Mouse (Mus musculus): ENCODE results near the gene Kctd2.
"Not testable (repeated sequence)": the region's sequence is repeated elsewhere in the genome, so short reads cannot be mapped to it uniquely, and the experiment has no call there.

Kctd2 gene

DNA sequence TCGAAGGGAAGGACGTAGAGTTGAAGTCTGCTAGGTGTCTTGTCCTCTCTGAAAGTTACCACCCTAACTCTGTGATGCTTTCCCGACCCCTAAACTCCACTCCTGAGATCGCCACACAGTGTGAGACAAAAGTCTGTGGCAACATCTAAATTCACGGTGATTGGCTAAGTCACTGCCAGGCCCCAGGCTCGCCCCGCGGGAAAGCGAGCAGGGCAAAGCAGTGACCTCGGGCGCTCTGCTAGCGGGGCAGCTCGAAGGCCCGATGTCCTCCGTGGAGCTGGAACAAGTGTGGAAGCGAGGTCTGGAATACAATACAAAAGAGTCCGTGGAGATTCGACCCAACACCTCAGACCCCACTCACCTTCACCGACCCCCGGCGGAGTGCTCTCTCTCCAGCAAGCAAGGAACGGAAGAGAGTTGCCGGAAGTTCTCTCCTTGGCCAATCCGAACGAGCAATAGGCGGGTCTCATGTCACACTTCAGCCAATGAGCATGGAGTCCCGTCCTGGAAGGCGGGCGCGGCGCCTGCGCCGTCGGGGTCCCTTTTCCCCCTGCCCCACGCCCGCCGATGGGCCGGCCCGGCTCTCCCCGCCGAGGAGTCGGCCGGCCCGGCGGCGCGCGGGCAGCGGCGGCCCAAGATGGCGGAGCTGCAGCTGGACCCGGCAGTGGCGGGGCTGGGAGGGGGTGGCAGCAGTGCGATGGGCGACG, at the start of gene Kctd2, which contains the start of gene Atp5h:
Gene Kctd2 (plus strand): TSS at position 598 of the 707 bp plus-strand sequence.
Gene Atp5h (minus strand): TSS at position 432 of the 707 bp plus-strand sequence.
- DNase-seq (ENCODE audit: low read depth, low spot score) = peak; percentile 91

DNA sequence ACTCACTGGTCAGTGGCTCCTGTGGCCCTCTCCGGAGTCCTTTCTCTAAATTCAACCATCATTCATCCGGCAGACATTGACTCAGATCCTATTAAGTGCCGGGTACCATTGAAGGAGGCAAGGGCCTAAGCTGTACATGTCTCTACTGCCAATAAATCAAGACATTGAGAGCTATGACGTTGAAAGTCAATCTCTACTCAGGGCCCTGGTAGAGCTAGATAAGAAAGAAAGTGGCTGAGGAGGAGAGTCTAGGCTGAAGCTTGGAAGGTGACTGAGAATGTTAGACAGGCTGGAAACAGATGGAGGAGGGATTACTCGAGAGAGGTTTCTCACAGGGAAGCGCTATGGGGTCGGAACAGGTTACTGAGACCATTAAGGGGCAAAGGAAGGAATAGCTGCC, 49.6 kb upstream of the Kctd2 start:
- DNase-seq (ENCODE audit: low read depth, low spot score) = no peak

DNA sequence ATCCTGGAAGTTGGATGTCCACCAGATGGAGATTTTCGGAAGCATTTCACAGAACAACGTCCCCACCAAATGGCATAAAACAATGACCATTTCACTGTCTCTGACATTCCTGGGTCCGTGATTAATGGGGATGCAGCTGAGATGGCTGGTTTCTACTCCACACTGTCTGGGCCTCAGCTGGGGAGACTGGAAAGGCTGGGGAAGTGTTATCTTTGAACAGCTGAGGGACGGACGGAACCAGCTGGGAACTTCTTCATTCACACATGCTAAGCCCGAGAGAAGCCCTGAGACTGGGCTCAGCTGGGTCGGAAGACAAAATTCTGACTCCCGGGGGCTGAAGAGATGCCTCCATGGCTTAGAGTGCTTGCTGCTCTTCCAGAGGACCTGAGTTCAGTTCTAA, 48.6 kb upstream of the Kctd2 start:
- no peak for DNase-seq (ENCODE audit: low read depth, low spot score)

DNA sequence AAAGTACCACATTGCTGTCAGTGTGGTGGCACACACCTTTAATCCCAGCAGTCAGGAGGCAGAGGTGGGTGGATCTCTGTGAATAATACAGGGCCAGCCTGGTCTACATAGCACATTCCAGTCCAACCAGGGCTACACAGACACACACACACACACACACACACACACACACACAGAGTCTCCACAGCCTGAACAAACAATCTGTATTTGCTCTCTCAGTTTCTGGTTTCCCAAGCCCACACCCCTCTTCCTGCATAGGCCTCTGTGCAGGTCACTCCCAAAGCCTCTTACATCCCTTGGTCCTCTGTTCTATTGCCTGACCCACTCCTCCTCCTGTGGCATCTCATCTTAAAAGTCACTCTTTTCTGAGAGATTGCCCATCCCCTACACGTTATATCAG, 47.9 kb upstream of the Kctd2 start:
- no peak for DNase-seq (ENCODE audit: low read depth, low spot score)

DNA sequence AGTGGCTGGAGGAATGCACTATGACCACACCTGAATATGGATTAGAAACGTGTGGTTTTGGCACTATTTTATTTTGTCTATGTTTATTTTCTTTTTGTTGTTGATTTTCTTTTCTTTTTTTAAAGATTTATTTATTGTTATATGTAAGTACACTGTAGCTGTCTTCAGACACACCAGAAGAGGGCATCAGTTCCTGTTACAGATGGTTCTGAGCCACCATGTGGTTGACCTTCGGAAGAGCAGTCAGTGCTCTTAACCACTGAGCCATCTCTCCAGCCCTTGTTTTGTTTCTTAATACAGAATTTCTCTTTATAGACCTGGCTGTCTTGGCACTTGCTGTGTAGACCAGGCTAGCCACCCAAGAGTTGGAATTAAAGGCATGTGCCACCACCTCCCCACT, 47.2 kb upstream of the Kctd2 start:
- DNase-seq (ENCODE audit: low read depth, low spot score) = no peak

DNA sequence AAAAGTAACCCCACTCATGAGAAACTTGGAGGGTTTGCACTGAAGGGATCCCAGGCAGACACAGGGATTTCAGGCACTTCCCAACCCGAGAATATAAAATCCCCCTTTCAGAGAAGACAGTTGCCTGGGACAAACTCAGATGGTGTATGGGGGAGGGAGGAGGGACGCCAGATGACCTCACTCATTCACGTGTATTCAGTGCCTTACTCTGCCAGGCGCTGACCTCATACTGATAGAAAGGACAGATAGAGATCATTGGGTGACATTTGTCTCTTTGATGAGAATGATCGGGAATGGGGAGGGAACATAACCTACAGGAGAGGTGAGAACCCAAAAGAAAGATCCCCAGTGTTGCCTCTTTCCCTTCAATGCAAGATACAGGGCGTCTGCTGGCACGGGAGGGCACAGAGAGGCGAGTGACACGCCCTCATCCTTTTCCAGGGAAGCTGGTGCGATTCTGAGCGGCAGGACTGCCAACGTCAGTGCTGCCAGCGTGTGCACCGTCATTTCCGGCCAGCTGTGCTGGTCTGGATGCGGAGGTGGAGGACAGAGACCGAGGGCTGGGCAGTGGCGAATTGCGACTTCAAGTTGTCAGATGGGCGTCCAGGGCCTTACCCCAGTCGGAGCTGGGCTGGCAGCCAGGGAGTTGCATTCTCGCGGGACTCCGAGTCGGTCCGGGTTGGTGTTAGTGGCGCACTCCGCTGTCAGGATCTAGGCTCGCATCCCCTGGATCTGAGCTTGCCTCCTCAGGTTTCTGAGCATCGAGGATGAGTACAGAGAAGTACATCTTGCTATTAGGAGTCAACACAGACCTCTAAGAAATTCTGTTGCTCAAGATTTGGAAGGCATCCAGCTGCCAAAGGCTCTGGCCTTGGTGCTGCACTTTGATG, 45.9 kb upstream of the Kctd2 start:
- no peak for DNase-seq (ENCODE audit: low read depth, low spot score)

DNA sequence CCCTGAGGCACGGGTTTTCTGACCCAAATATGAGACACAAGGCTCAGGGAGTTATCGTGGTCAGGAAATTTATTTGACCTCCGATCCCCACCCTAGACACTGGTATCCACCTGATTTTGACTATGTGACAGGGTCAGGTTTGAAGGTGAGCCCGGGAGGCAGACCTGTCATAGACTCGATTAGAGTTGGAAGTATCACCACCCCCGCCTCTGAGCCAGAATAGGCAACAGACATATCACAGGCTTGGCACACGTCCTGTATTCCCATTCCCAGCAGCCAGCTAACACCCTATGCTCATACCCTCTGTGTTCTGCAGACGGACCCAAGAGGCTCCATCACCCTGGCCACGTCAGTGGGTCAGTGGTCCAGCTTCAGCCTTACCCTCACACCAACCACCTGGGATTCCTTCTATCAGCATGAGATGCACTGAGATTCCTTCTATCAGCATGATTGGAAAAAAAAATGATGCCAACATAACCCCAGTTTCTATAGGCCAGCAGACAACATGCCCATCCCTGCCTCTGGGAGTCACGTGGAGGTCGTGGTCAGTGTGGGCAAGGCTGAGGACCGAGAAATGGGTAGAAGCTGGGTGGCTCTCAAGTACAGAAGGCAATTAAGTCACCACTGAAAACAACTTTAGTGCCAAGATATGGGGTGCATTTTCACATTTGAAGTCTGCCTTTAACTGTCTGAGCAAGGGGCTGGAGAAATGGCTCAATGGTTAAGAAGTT, 45.1 kb upstream of the Kctd2 start:
- no peak for DNase-seq (ENCODE audit: low read depth, low spot score)

DNA sequence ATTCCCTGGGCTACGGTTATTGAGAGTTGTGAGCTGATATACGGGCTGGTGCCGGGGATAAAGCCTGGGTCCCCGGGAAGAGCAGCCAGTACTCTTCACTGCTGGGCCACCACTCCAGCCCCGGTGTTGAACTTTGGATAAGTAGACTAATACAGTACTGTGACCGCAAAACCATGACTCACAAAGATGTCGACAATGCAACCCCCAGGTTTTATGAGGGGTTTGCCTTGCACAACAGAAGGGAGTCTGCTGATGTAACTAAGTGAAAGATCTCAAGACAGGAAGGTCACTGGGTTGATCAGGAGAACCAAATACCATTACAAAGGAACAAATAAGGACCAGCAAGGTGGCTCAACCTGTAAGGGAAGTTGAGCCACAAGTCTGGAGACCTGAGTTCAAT, 43.2 kb upstream of the Kctd2 start:
- DNase-seq (ENCODE audit: low read depth, low spot score) = no peak

DNA sequence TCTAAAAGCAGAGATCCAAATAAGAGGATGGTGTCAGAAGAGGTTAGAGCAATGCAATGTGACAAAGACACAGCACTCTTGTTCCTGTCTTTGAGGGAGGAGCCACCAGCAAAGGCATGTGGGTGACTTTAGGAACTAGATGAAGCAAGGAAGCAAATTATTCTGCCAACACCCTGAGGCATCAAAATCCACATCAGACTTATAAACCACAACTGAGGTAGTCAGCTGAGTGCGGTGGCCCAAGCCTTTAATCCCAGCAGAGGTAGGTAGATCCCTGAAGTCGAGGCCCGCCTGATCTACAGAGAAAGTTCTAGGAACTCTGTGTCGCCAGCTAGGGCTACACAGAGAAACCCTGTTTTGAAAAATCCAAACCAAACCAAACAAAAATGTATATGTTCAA, 42.7 kb upstream of the Kctd2 start:
- DNase-seq (ENCODE audit: low read depth, low spot score) = no peak

DNA sequence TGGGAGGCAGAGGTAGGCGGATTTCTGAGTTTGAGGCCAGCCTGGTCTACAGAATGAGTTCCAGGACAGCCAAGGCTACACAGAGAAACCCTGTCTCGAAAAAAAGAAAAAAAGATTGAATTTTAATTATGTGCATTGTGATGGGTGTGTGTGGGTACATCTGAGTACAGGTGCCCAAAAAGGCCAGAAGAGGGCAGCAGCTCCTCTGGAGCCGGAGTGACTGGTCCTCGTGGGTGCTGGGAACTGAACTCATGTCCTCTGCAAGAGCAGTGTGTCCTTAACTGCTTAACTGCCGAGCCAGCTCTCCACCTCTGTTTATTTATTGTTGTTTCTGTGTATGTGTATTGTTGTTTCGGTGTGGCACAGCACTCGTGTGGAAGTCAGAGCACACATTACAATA, 42.1 kb upstream of the Kctd2 start:
- DNase-seq (ENCODE audit: low read depth, low spot score) = no peak

DNA sequence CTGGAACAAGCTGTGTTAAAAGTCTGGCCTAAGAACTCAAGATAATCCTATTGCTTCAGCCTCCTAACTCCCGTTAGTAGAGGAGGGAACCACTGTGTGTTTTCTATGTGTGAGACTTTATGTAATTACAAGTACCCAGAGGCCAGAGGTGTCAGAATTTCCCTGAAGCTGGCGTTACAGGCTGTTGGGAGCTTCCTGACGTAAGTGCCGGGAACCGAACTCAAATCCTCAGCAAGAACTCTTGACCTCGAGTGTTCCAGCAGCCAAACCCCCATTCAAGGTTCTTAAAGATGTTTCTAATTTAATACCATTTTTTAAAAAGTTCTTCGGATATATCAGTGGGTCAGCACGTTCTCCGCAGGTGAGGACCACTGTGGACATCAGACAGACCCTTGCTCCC, 38.7 kb upstream of the Kctd2 start:
- no peak for DNase-seq (ENCODE audit: low read depth, low spot score)

DNA sequence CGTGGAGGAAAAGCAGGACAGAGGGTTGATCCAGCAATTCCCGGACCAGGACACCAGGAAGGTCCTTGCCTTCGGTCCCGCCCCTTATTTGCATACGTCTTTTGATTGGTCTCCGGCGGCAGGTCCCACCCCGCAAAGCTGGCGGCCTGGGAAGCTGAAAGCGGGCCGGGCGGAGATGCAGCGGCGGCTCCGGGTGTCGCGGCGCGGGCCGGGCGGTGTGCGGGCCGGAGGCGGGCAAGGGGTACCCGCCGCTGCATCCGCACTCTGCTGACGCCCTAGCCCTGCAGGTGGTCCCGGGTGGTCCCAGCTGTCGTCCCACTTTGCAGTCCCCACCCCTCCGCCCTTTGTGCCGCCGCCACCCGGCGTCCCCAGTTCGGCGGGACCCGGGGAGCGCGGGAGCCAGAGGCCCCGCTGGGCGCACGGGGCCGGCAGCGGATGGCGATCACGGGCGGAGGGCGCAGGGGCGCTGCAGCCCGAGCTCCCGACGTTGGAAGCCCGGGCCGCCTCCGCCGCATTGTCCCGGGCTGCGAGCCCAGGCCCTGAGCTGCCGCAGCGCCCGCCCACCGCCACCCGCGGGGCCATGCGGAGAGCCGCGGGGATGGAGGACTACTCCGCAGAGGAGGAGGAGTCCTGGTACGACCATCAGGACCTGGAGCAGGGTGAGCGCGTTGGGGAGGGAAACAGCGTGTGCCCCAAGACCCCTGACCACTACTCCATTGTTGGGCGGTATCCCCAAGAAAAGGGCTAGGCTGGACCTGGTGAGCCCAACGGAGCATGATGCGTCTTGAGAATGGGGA, 38.0 kb upstream of the Kctd2 start, which contains the start of gene Cdr2l:
Gene Cdr2l (plus strand): TSS at position 174 of the 797 bp plus-strand sequence.
- DNase-seq (ENCODE audit: low read depth, low spot score) = no peak

DNA sequence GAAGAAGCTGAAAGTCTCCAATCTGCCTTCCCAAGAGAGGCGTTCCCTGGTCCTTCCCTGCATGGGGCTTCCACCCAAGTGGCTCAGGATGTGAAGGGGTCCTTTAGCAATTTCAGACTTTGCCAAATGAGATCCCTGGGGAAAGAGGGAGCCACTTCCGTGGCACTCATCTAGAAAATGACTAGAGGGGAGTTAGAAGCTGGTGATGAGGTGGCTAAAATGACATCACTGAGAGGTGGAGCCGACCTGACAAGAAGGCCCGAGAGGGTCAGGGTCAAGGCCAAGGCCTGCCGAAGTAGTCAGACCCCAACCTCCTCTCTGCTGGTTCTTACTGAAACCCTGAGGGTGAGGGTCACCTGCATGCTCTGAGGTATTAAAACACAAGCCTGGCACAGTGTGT, 37.0 kb upstream of the Kctd2 start:
- DNase-seq (ENCODE audit: low read depth, low spot score) = no peak

DNA sequence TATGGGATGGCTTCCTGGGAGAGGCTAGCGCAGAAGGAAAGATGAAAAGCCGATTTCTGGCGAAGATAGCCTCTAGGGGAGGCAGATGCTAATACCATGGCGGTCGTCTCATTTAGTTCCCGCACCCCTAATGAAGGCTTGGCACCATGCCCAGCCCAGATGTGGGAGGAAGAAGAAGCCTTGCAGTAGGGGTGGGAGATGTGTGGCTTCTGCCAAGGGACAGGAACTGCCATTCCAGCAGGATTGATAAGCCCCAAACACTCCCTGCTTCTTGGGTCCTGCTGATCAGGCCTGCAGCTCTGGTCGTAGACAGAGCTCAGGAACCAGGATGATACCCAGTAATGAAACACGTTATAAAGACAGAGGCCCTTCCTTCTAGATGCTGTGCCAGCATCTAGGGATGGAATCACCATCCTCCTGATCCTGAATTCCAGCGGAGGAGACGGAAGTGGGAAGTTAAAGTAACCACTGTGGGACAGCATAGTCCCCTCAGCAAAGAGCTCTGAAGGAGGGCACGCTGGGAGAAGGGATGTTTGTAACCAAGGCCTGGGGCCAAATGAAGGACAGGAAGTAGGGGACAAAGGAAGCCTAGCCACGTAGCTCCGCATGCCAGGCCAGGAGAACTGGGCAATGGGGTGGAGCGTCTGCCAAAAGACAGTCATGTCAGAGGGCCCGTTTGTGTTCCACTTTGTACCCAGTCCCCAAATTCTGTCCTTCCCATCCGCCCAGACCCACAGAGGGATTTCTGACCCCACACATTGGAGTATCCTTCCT, 36.0 kb upstream of the Kctd2 start:
- DNase-seq (ENCODE audit: low read depth, low spot score) = no peak

DNA sequence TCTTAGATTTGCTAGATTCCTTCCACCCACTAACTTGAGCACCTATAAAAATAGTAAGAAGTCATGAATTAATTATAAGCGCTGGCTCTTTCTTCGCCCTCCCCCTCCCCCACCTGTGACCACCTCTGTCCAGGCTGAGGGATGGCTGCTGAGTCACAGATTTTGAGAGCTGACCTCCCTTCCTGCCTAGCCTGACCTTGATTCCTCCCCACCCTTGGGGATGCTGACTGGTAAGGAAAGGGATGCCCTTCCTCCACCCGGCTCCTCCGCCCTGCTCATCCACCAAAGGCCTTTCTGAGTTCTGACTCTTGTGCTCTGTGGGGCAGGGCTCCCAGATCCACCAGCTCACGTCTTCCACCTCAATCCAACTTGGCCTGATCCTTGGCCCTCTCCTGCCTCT, 35.3 kb upstream of the Kctd2 start:
- no peak for DNase-seq (ENCODE audit: low read depth, low spot score)

DNA sequence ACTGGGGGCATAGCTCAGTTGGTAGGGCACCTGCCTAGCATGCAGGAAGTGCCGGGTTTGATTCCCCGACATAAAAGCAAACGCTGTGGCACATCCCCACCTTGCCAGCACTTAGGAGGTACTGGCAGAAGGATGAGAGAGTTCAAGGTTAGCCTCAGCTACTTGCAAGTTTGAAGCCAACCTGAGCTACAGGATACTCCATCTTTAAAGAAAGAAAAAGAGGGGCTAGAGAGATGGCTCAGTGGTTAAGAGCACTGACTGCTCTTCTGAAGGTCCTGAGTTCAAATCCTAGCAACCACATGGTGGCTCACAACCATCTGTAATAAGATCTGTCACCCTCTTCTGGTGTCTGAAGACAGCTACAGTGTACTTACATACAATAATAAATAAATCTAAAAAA, 33.1 kb upstream of the Kctd2 start:
- not testable (repeated sequence) for DNase-seq (ENCODE audit: low read depth, low spot score)

DNA sequence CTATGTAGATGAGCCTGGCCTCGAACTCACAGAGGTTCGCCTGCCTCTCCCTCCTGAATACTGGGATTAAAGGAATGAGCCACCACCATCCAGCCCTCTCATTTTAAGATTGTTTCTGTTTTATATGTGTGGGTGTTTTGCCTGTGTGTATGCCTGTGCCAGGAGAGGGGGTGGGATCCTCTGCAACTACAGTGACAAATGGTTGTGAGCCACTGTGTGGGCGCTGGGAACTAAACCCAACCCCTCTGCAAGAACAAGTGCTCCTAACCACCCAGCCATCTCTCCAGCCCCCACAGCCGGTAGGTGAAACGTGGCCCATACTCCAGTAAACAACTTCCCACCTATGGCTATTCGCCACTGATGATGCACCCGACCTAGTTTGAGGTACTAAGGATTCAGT, 28.6 kb upstream of the Kctd2 start:
- DNase-seq (ENCODE audit: low read depth, low spot score) = no peak

DNA sequence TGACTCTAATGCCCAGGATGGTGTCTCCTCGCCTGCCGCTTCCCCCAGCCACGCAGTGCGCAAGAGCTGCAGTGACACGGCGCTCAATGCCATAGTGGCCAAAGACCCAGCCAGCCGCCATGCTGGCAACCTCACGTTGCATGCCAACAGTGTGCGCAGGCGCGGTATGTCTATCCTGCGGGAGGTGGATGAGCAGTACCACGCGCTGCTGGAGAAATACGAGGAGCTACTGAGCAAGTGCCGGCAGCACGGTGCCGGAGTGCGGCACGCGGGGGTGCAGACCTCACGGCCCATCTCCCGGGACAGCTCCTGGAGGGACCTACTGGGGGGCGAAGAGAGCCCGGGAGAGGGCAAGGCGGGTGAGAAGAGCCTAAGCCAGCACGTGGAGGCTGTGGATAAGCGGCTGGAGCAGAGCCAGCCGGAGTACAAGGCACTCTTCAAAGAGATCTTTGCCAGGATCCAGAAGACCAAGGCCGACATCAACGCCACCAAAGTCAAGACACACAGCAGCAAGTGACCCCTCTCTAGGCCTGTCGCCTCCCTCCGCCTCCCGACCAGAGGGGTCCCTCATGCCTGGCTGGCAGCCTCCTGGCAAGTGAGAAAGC, 26.1 kb upstream of the Kctd2 start:
- DNase-seq (ENCODE audit: low read depth, low spot score) = no peak

DNA sequence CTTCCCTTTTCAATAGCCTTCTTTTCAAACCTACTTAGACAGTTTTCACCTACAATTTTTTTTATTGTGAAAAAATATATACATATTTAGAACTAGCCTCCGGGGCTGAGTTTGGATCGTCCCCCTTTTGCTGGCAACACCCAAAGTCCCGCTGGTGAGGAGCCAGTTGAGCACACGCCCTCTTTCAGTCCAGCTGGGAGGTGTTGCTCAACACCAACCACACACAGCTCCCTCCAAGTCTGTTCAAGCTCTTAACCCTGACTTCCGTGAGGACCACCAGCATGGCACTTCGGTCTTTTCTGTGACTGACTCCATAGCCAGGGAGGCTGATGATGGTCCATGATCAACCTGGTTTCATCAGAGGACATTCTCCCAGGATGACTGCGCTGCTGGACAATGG, 21.8 kb upstream of the Kctd2 start:
- no peak for DNase-seq (ENCODE audit: low read depth, low spot score)

DNA sequence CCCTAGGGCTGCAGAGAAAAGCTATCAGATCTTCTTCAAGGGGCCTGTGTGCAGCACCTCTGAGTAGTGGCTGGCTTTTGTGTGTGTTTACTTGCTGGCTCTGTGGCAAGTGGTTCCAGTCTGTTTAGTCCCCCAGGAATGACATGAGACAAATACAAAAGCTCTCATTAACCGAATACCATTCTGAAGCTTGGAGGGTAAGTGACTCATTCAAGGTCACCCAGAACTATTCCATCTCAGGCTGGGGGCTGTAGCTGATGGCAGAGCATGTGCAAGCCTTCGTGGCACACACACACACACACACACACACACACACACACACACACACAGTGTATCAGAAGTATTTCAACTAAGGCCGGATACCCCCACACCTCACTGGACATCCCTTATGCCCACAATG, 19.8 kb upstream of the Kctd2 start:
- DNase-seq (ENCODE audit: low read depth, low spot score) = no peak

Data from c-Kit-negative CD71-positive TER-119-positive erythroid progenitor cells, embryonic 14.5 days (primary cell).